Mouse (Mus musculus): Measurements from ENCODE around the gene Map1lc3b.

- TF ChIP-seq CTCF (IDR thresholded peaks at IDR 0.05; ENCODE audit: insufficient read depth, low read length) (no peak), POLR2A (IDR thresholded peaks at IDR 0.05; ENCODE audit: borderline replicate concordance, extremely low read depth, low read depth, low read length) (peak; percentile 38; the same call in 1 of the 2 replicates)
These were observed 19.8 kb upstream of the Map1lc3b start for GRCm38 (mm10) chr8:121570335-121570734.
